21 mouse cellular contexts compared by ENCODE assay signal in genomic region chr13:37934075-37934474, GRCm38 (mm10). TPM values are rescaled to one million over a fixed set of nuclear protein-coding genes. Genes with fewer than 3 reads are reported as not detected.
A peak's percentile ranks its signal among the peaks of the same experiment; 100 is the strongest.
DNase-seq lines count a peak whose midpoint lies in the region; ATAC-seq and TF ChIP-seq lines count a peak whose summit lies in the region.
"Had no signal": no experiment of that assay in that cellular context is flagged by ENCODE, and none has a peak within 500 bp of the region (broad histone marks: within the 10 kb centered on the region; RNA-seq: fewer than 3 reads in every experiment).

No protein-coding gene starts in this region.

- no peak for TF ChIP-seq CTCF in kidney, adult 2 months (conservative IDR thresholded peaks at IDR 0.05; ENCODE audit: insufficient read depth, insufficient read length, low read depth, low read length)
- TF ChIP-seq CTCF in CH12.LX (conservative IDR thresholded peaks at IDR 0.05 in 1 of 2, IDR thresholded peaks at IDR 0.05 in 1 of 2; ENCODE audit: low read depth in 2 of 2, low read length in 2 of 2) = peak in 1 of 2 experiments; percentile 19; a peak in 1 of 4 replicates

- peak; percentile 96 for DNase-seq in heart, adult 11 months
- DNase-seq in heart, adult 8-10 months (ENCODE audit: low spot score) = no peak
- peak; percentile 21 for DNase-seq in kidney, adult 2 months
- DNase-seq in kidney, postnatal 36 days = no peak
- no peak for DNase-seq in CH12.LX (ENCODE audit: extremely low read depth)
- DNase-seq in gonadal fat pad, adult 2 months (ENCODE audit: low read depth) = peak; percentile 83
- no peak for DNase-seq in adrenal gland, adult 2 months
- DNase-seq: cerebellum, adult 11 months; cerebellum, postnatal 25 days; kidney, adult 18-20 months; left cerebral cortex, postnatal 4 days; lung, adult 18-20 months; midbrain, embryonic 14.5 days had no signal

- H3K4me2 ChIP-seq in CH12.LX (ENCODE audit: insufficient read depth, low read depth, poor library complexity, severe bottlenecking) = no peak overlapping the region
- H3K4me2 ChIP-seq: hindbrain, embryonic 14.5 days; neural tube, embryonic 15.5 days had no signal

- 43% methylated on average over 4 of the region's 4 CpGs for WGBS in kidney, adult 2 months

- no peak overlapping the region for H3K4me3 ChIP-seq in kidney, adult 2 months (ENCODE audit: insufficient read depth, low read depth, low read length)
- no peak overlapping the region for H3K4me3 ChIP-seq in CH12.LX (replicated peaks in 1 of 3; ENCODE audit: low read depth in 2 of 3, low read length in 2 of 3, poor library complexity in 1 of 3)
- H3K4me3 ChIP-seq: embryonic facial prominence, embryonic 10.5 days; myocyte; neural tube, embryonic 15.5 days had no signal

- H3K27me3 ChIP-seq in kidney, adult 2 months (replicated peaks; ENCODE audit: control insufficient read depth, insufficient read depth, low read length) = no peaks in the 10 kb centered on the region
- no peaks in the 10 kb centered on the region for H3K27me3 ChIP-seq in CH12.LX (replicated peaks)
- H3K27me3 ChIP-seq: neural tube, embryonic 15.5 days; Patski had no signal

- dilution Hi-C loops in CH12.LX (cut with MboI; ENCODE audit: extremely low pct_ligation_motif_present, extremely low pct_unique_long_range_greater_than_20kb, low sequenced_read_pairs) = no loop called here

- peaks cover 6% of the 10 kb centered on the region for H3K36me3 ChIP-seq in kidney, adult 2 months (ENCODE audit: control insufficient read depth, insufficient read depth, low read length)
- H3K36me3 ChIP-seq in CH12.LX (replicated peaks in 1 of 2; ENCODE audit: control insufficient read depth in 1 of 2, insufficient read depth in 1 of 2, low read length in 1 of 2) = peaks cover 60 to 78% of the 10 kb centered on the region in 2 experiments
- H3K36me3 ChIP-seq: neural tube, embryonic 15.5 days had no signal

- no peak for ATAC-seq in CD4-positive, CD25-positive, alpha-beta regulatory T cell, adult 4 months
- ATAC-seq: activated CD4-positive, CD25-positive, alpha-beta regulatory T cell, adult 4 months; forebrain, embryonic 14.5 days; Patski had no signal

- TF ChIP-seq RAD21 in CH12.LX (IDR thresholded peaks at IDR 0.05; ENCODE audit: low read depth, low read length) = peak; percentile 4

- peak overlapping the region; percentile 74 for H3K27ac ChIP-seq in kidney, adult 2 months (ENCODE audit: insufficient read depth, low read depth, low read length)
- H3K27ac ChIP-seq in CH12.LX (ENCODE audit: insufficient read depth, low read depth) = no peak overlapping the region
- H3K27ac ChIP-seq: embryonic facial prominence, embryonic 10.5 days; hindbrain, embryonic 14.5 days; neural tube, embryonic 15.5 days had no signal

- H3K4me1 ChIP-seq in kidney, adult 2 months (ENCODE audit: control insufficient read depth, insufficient read depth, low read length) = peaks cover 16% of the 10 kb centered on the region
- no peaks in the 10 kb centered on the region for H3K4me1 ChIP-seq in CH12.LX (ENCODE audit: control insufficient read depth in 1 of 2, insufficient read depth in 2 of 2)
- H3K4me1 ChIP-seq: embryonic facial prominence, embryonic 10.5 days; neural tube, embryonic 15.5 days had no signal

- H3K9ac ChIP-seq in CH12.LX (ENCODE audit: insufficient read depth, low read depth) = no peak overlapping the region
- H3K9ac ChIP-seq: hindbrain, embryonic 14.5 days; neural tube, embryonic 15.5 days had no signal

- H3K79me2 ChIP-seq in CH12.LX (replicated peaks; ENCODE audit: control insufficient read depth, extremely low read depth, insufficient read depth, poor library complexity, severe bottlenecking) = no peaks in the 10 kb centered on the region

- in situ Hi-C loops in CH12.LX (cut with MboI; ENCODE audit: low pct_ligation_motif_present, low pct_unique_long_range_greater_than_20kb, low sequenced_read_pairs) = no loop called here

- TF ChIP-seq POLR2A in kidney, adult 2 months (IDR thresholded peaks at IDR 0.05; ENCODE audit: low read depth, low read length) = no peak
- TF ChIP-seq POLR2A in CH12.LX (IDR thresholded peaks at IDR 0.05; ENCODE audit: low read depth, low read length) = no peak

- no peaks in the 10 kb centered on the region for H3K9me3 ChIP-seq in CH12.LX (replicated peaks; ENCODE audit: low read length)
- H3K9me3 ChIP-seq: embryonic facial prominence, embryonic 10.5 days; neural tube, embryonic 15.5 days had no signal

- no peak for TF ChIP-seq EP300 in CH12.LX (IDR thresholded peaks at IDR 0.05; ENCODE audit: low read length)

TF ChIP-seq in CH12.LX, 34 proteins besides CTCF, POLR2A, EP300 and RAD21:
- TF ChIP-seq SMC3 (IDR thresholded peaks at IDR 0.05; ENCODE audit: low read depth, low read length) = peak; percentile 20
- no peak for TF ChIP-seq TCF12 (IDR thresholded peaks at IDR 0.05; ENCODE audit: low read depth, low read length)
- TF ChIP-seq MYC (IDR thresholded peaks at IDR 0.05; ENCODE audit: low read depth, low read length) = no peak
- no peak for TF ChIP-seq CHD1 (IDR thresholded peaks at IDR 0.05; ENCODE audit: low read depth, low read length)

RNA-seq across cellular contexts. Expression of gene Ssr1, which starts 59.9 kb away (rescaled TPM):
- total RNA-seq in heart, adult 8-10 months (2022) = 10 to 100 TPM; 36.3 to 44.8 (median 42.9) TPM
- 6.9 and 10.5 TPM in 2 replicates for polyA plus RNA-seq in kidney, adult 2 months (2012; rRNA removed)
- total RNA-seq in CH12.LX (2012; rRNA removed) (67.1 and 85.9 TPM in 2 replicates), CH12.LX (2014; rRNA removed) (145 and 150 TPM in 2 replicates)
- polyA plus RNA-seq in CH12.LX (2012; ENCODE audit: insufficient read length, low read depth) = 163 and 167 TPM in 2 replicates
- 17.2 and 21.7 TPM in 2 replicates for polyA plus RNA-seq in gonadal fat pad, adult 2 months (2012; rRNA removed)
- 100 to 1,000 TPM; 103 to 115 TPM for polyA plus RNA-seq in CD4-positive, CD25-positive, alpha-beta regulatory T cell, adult 4 months (2017; shearing (Covaris generic))
- 100 to 1,000 TPM; 138 to 209 TPM for total RNA-seq in adrenal gland, adult 2 months (2021)
- polyA plus RNA-seq in adrenal gland, adult 2 months (2012; rRNA removed) = 3.9 and 5.6 TPM in 2 replicates

Comparison
In these comparisons a context has a peak if more than half of its experiments do, and no peak if none do; other contexts are left out.
1. DNase-seq: peak in heart, adult 11 months (single experiment), kidney, adult 2 months (single experiment) and gonadal fat pad, adult 2 months (single experiment); none in heart, adult 8-10 months (single experiment), kidney, postnatal 36 days (0 of 2), CH12.LX (single experiment) and adrenal gland, adult 2 months (single experiment).